Mouse (Mus musculus) heart, adult 18-20 months (tissue): ENCODE measurements around the gene Zfp976. TPM values are rescaled to one million over a fixed set of nuclear protein-coding genes. Genes with fewer than 3 reads are reported as not detected.
"Not testable (repeated sequence)": the region's sequence is repeated elsewhere in the genome, so short reads cannot be mapped to it uniquely, and the experiment has no call there.

Experiments
- DNase-seq, 2 experiments: peaks; one replicate each; pipeline ENCODE4 v3.0.0; 2021 to 2022; ENCODE audit warnings: mixed read lengths in 1 of 2
- long read RNA-seq, 2 experiments: library from polyadenylated mRNA; stranded (forward); transcript quantifications; one replicate each; pipeline ENCODE4 v2.0.0; 2021
- microRNA-seq, 2 experiments: library from miRNA; unstranded; fragments of <30 nt; microRNA quantifications; one replicate each; pipeline ENCODE4 v1.2.0; 2022
- total RNA-seq, 2 experiments: library from RNA; stranded (reverse); gene quantifications; 2 replicates each; pipeline ENCODE4 v1.2.3; 2021

The Zfp976 gene
- 1 to 10 TPM; 2.3 to 2.8 TPM for total RNA-seq
- long read RNA-seq, experiment 1, partial matches to known transcripts, result 0 of 2 reads
- long read RNA-seq, experiment 1, other reads (novel, unspliced or antisense), result 2 of 2 reads
- long read RNA-seq, experiment 2, partial matches to known transcripts, result 0 of 4 reads
- long read RNA-seq, experiment 2, other reads (novel, unspliced or antisense), result 3 of 4 reads

DNA sequence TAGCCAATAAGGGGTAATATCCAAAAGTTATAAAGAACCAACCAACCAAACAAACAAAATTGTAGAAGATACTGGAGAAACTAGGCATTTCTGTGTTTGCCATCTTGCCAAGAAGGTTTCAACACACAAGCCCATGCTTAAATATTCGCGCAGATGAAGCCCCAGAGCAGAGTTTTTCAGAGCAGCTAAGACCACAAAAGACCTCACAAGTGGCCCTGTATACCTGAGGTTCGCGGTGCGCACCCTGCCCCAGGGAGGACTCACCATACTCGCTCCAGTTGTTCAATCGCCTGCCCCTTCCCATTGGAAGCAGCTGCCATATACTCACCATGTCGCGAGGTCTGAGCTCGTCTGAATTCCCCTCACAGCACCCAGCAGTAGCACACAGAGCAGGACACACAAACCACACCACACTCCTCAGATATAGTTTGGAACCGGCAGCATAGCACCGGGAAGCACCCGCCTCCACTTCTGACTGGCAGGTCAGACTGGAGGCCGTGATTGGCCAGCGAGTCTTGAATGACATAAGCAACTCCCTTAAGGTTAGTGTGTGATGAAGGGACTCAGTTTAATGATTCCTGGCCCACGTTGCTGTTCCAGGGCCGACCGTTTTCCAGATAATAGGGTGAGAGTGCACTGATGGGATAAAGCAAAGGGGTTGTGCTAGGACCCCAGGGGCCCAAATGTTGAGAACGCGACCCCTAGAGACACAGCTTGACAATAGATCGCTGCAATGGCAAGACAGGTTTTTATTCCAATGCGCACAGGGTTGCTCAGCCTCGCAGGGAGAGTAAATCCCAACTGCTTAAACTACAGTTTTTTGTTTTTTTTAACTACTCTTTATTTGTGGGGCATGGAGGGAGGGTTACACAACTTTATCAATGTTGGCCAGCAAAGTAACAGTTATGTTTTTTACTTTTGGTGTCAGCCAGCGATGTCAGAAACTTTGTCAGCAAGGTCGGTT lies at the start of gene Zfp976:
Gene Zfp976 (minus strand): TSS at position 437 of the 964 bp plus-strand sequence.
- peak; percentile 81 to 83 for DNase-seq

DNA sequence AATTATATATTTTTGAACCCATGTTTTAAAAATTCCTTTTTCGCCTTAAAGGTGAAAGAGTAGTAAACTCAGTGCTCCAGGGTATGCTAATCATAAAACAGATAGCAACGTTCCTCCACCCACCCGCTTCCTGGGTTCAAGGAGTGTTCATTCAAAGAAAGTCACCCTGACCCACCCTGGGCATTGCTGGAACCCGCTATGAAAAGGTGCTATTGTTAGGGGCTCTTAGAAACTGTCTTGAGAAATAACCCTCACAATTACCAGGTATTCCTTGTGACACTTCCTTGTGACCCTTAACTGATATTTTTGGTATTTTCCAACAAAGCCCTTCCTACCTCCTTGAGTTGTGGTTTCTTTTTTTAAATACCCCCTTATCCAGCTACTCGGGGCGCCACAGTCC lies 37.7 kb upstream of the Zfp976 start:
- DNase-seq, result not testable (repeated sequence)

DNA sequence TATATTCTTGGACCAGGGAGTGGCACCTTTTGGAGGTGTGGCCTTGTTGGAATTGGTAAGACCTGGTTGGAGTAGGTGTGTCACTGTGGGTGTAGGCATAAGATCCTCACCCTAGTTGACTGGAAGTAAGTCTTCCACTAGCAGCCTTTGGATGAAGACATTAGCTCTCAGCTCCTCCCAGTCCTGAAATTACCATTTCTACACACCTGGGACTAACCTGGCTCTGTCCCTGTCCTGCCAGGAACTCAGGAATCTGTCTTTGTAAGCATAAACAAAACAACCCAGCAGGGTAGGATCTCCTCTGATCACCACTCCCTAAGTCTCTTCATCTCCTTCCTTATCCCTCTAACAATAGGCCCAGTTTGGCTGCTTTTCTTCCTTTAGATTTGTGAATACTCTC lies 37.3 kb upstream of the Zfp976 start:
- not testable (repeated sequence) for DNase-seq

DNA sequence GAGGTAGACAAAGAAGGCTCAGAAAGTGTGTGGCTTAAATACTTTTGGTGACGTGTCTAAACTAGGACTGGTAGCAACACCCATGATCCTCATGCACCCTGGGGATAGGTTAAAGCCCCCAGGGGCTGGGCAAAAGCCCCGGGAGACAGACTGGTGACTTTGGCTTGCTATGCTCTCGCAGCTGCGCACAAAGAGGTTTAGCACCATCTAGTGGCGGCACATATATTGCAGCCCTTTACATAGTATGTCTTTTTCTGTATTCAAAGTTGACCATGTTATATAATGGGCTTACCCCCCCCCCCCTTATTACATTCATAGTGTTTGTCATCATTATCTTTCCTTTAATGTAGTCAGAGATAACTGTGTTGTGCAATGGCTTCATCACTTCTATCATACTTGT lies 17.8 kb upstream of the Zfp976 start:
- DNase-seq, result not testable (repeated sequence)

DNA sequence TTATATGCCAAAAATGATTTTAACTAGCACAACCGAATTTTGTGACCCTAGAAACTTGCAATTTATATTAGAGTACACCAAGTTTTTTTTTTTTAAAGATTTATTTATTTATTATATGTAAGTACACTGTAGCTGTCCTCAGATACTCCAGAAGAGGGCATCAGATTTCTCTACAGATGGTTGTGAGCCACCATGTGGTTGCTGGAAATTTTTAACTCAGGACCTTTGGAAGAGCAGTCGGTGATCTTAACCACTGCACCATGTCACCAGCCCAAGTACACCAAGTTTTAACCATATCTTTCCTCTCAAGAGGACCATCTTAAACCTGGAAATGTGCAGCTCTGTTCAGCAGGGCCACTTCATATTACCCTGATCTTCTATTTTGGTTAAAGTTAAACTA lies 12.8 kb upstream of the Zfp976 start:
- DNase-seq, result not testable (repeated sequence)

GRCm38 (mm10) chr7:42643120-42643620 lies 782 bp upstream of the Zfp976 start:
- DNase-seq, result peak in 1 of 2 experiments; percentile 22

DNA sequence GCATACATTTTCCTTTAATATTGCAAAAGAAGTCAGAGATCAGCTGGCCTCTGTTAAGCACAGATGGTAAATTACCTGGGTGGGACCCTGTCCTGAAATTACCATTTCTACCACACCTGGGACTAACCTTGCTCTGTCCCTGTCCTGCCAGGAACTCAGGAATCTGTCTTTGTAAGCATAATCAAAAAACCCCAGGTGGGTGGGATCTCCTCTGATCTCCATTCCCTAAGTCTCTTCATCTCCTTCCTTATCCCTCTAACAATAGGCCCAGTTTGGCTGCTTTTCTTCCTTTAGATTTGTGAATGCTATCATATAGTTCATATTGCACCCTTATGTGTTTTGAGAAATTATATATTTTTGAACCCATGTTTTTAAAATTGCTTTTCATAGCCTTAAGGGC lies 11.4 kb downstream of the Zfp976 start:
- DNase-seq, result not testable (repeated sequence)

DNA sequence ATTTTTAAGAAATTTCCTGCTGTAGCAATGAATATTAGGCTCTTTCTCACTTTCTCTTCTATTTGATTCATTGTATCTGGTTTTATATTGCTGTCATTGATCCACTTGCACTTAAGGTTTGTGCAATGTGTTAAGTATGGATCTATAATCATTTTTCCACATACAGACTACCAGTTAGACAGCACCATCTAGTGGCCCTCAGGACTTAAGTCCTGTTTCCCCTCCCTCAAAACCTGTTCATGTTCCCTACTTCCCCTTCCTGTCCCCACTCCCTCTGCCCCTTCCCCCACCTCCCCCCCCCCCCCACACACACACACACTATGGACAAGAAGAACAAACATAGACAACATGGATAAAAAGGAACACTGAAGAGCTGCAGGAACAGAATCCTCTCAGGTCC lies 46.7 kb downstream of the Zfp976 start:
- not testable (repeated sequence) for DNase-seq

GRCm38 (mm10) chr7:42592413-42592812 lies 50.0 kb downstream of the Zfp976 start, which contains the start of gene Zfp977:
Gene Zfp977, minus strand, starts transcription at chr7:42592547.
- DNase-seq, result not testable (repeated sequence)

DNA sequence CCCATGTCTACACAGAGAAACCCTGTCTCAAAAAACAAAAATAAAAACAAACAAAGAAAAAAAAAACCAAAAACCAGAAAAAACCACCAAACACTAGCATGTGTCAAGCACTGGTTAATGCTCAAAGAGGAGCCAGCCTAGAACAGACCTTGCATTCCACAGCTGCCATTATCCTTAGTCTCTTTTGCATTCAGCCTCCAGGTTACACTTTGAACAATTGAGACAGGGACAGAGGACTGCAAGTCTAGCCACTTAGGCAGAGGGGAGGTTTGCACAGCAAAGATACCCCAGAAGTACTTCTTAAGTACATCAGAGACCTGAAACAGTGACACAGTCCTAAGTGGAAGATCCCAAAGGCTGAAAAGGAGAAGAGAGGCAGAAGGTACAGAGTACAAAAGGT lies 51.1 kb downstream of the Zfp976 start:
- DNase-seq, result not testable (repeated sequence)

GRCm38 (mm10) chr7:42578488-42578887 lies 63.9 kb downstream of the Zfp976 start, which contains the start of gene Gm21028:
Gene Gm21028, minus strand, starts transcription at chr7:42578588.
- DNase-seq, result no peak

Small RNA genes lying within 50 kb of the gene (microRNA-seq; reads per million reads assigned to microRNA genes)
- 0 reads per million in 2 experiments for gene Gm24938

Other genes starting within 250 kb of the Zfp976 start
- not detected for gene 4933421I07Rik, start 194.5 kb downstream of the Zfp976 start, total RNA-seq
- 1 to 10 TPM; 3.7 TPM for gene Zfp141, start 136.8 kb downstream of the Zfp976 start, total RNA-seq
- not detected for gene Gm21028, start 64.0 kb downstream of the Zfp976 start, total RNA-seq
- 1 to 10 TPM in 1 of 2 experiments, under 1 TPM in 1; 0.72 to 1.1 TPM for gene Zfp977, start 50.0 kb downstream of the Zfp976 start, total RNA-seq
- 1 to 10 TPM; 4.0 to 4.2 TPM for gene Zfp975, start 50.2 kb upstream of the Zfp976 start, total RNA-seq
- gene Gm17067, start 84.4 kb upstream of the Zfp976 start, total RNA-seq, result not detected
- not detected for gene Vmn2r62, start 150.9 kb upstream of the Zfp976 start, total RNA-seq
- under 1 TPM; 0.07 to 0.13 TPM for gene Gm2381, start 224.6 kb upstream of the Zfp976 start, total RNA-seq